Mouse (Mus musculus): ENCODE results near the gene Gnl1. TPM values are rescaled to one million over a fixed set of nuclear protein-coding genes. Genes with fewer than 3 reads are reported as not detected.
"Not testable (repeated sequence)": the region's sequence is repeated elsewhere in the genome, so short reads cannot be mapped to it uniquely, and the experiment has no call there.

Gnl1 gene
- polyA plus RNA-seq, 1 experiment from 2014 or later: 31.3 TPM

- H3K27ac ChIP-seq (replicated peaks; ENCODE audit: low read depth, low read length); H3K4me1 ChIP-seq (ENCODE audit: control insufficient read depth, insufficient read depth, low read length); H3K4me3 ChIP-seq (ENCODE audit: low read depth, low read length); H3K9ac ChIP-seq (replicated peaks; ENCODE audit: low read length); H3K27me3 ChIP-seq (ENCODE audit: control insufficient read depth, insufficient read depth, low read length); ATAC-seq (replicated peaks; ENCODE audit: insufficient number of reproducible peaks, low FRiP score, low TSS enrichment, low read depth); H3K9me3 ChIP-seq (replicated peaks; ENCODE audit: control insufficient read depth, low read length); DNase-seq (ENCODE audit: low spot score); H3K36me3 ChIP-seq (replicated peaks; ENCODE audit: control insufficient read depth, insufficient read depth, low read depth, low read length): not testable (repeated sequence)
- peak overlapping the region; percentile 62; the same call in 1 of the 2 replicates for H3K4me2 ChIP-seq (ENCODE audit: low read depth, low read length)
- WGBS: 52% methylated on average over 8 of the region's 8 CpGs
Measured at GRCm38 (mm10) chr17:36030703-36031582, 51.3 kb downstream of the Gnl1 start.

GRCm38 (mm10) chr17:36031583-36032331, 52.1 kb downstream of the Gnl1 start:
- not testable (repeated sequence) for H3K27ac ChIP-seq (replicated peaks; ENCODE audit: low read depth, low read length)

GRCm38 (mm10) chr17:36032351-36032875, 52.8 kb downstream of the Gnl1 start, which contains the start of gene H2-T23:
H2-T23 (minus strand) TSS chr17:36032855.
- WGBS: 5% methylated on average over 25 of the region's 25 CpGs
- peak; percentile 51; the same call in 1 of the 2 replicates for ATAC-seq (replicated peaks; ENCODE audit: insufficient number of reproducible peaks, low FRiP score, low TSS enrichment, low read depth)

More at GRCm38 (mm10) chr17:36031583-36032331, 52.1 kb downstream of the Gnl1 start:
- not testable (repeated sequence) for H3K9me3 ChIP-seq (replicated peaks; ENCODE audit: control insufficient read depth, low read length); H3K27me3 ChIP-seq (ENCODE audit: control insufficient read depth, insufficient read depth, low read length); H3K4me1 ChIP-seq (ENCODE audit: control insufficient read depth, insufficient read depth, low read length); DNase-seq (ENCODE audit: low spot score); H3K36me3 ChIP-seq (replicated peaks; ENCODE audit: control insufficient read depth, insufficient read depth, low read depth, low read length); ATAC-seq (replicated peaks; ENCODE audit: insufficient number of reproducible peaks, low FRiP score, low TSS enrichment, low read depth)
- Histone ChIP-seq H3K9ac (replicated peaks; ENCODE audit: low read length) (peak overlapping the region; percentile 37), H3K4me3 (ENCODE audit: low read depth, low read length) (peak overlapping the region; percentile 40), H3K4me2 (ENCODE audit: low read depth, low read length) (peak overlapping the region; percentile 62)
- WGBS: 2% methylated on average over 40 of the region's 40 CpGs

GRCm38 (mm10) chr17:36034524-36034923, 54.9 kb downstream of the Gnl1 start:
- not testable (repeated sequence) for H3K27ac ChIP-seq (replicated peaks; ENCODE audit: low read depth, low read length); H3K36me3 ChIP-seq (replicated peaks; ENCODE audit: control insufficient read depth, insufficient read depth, low read depth, low read length); ATAC-seq (replicated peaks; ENCODE audit: insufficient number of reproducible peaks, low FRiP score, low TSS enrichment, low read depth); H3K4me2 ChIP-seq (ENCODE audit: low read depth, low read length); H3K4me1 ChIP-seq (ENCODE audit: control insufficient read depth, insufficient read depth, low read length); H3K9ac ChIP-seq (replicated peaks; ENCODE audit: low read length); H3K9me3 ChIP-seq (replicated peaks; ENCODE audit: control insufficient read depth, low read length); H3K27me3 ChIP-seq (ENCODE audit: control insufficient read depth, insufficient read depth, low read length); DNase-seq (ENCODE audit: low spot score); H3K4me3 ChIP-seq (ENCODE audit: low read depth, low read length)
- WGBS: 63% methylated on average over 3 of the region's 3 CpGs

More at GRCm38 (mm10) chr17:36032351-36032875, 52.8 kb downstream of the Gnl1 start, which contains the start of gene H2-T23:
- not testable (repeated sequence) for H3K36me3 ChIP-seq (replicated peaks; ENCODE audit: control insufficient read depth, insufficient read depth, low read depth, low read length); H3K27ac ChIP-seq (replicated peaks; ENCODE audit: low read depth, low read length); H3K27me3 ChIP-seq (ENCODE audit: control insufficient read depth, insufficient read depth, low read length); H3K4me1 ChIP-seq (ENCODE audit: control insufficient read depth, insufficient read depth, low read length); H3K9me3 ChIP-seq (replicated peaks; ENCODE audit: control insufficient read depth, low read length)
- peak within 1 kb of the TSS; percentile 62 for H3K4me2 ChIP-seq (ENCODE audit: low read depth, low read length)
- H3K9ac ChIP-seq (replicated peaks; ENCODE audit: low read length): peak within 1 kb of the TSS; percentile 37
- peak within 1 kb of the TSS; percentile 40 for H3K4me3 ChIP-seq (ENCODE audit: low read depth, low read length)
- peak; percentile 61 for DNase-seq (ENCODE audit: low spot score)

GRCm38 (mm10) chr17:36035010-36035638, 55.5 kb downstream of the Gnl1 start:
- H3K4me3 ChIP-seq (ENCODE audit: low read depth, low read length); H3K4me1 ChIP-seq (ENCODE audit: control insufficient read depth, insufficient read depth, low read length); H3K36me3 ChIP-seq (replicated peaks; ENCODE audit: control insufficient read depth, insufficient read depth, low read depth, low read length); H3K9ac ChIP-seq (replicated peaks; ENCODE audit: low read length); H3K9me3 ChIP-seq (replicated peaks; ENCODE audit: control insufficient read depth, low read length); H3K27me3 ChIP-seq (ENCODE audit: control insufficient read depth, insufficient read depth, low read length); H3K4me2 ChIP-seq (ENCODE audit: low read depth, low read length); H3K27ac ChIP-seq (replicated peaks; ENCODE audit: low read depth, low read length); ATAC-seq (replicated peaks; ENCODE audit: insufficient number of reproducible peaks, low FRiP score, low TSS enrichment, low read depth): not testable (repeated sequence)
- peak; percentile 55 for DNase-seq (ENCODE audit: low spot score)
- 33% methylated on average over 3 of the region's 3 CpGs for WGBS

- not testable (repeated sequence) for H3K4me3 ChIP-seq (ENCODE audit: low read depth, low read length); DNase-seq (ENCODE audit: low spot score); H3K9ac ChIP-seq (replicated peaks; ENCODE audit: low read length); H3K4me1 ChIP-seq (ENCODE audit: control insufficient read depth, insufficient read depth, low read length); H3K4me2 ChIP-seq (ENCODE audit: low read depth, low read length); H3K36me3 ChIP-seq (replicated peaks; ENCODE audit: control insufficient read depth, insufficient read depth, low read depth, low read length); H3K27ac ChIP-seq (replicated peaks; ENCODE audit: low read depth, low read length); ATAC-seq (replicated peaks; ENCODE audit: insufficient number of reproducible peaks, low FRiP score, low TSS enrichment, low read depth); H3K27me3 ChIP-seq (ENCODE audit: control insufficient read depth, insufficient read depth, low read length); H3K9me3 ChIP-seq (replicated peaks; ENCODE audit: control insufficient read depth, low read length)
- 86% methylated on average over 13 of the region's 13 CpGs for WGBS
Measured at GRCm38 (mm10) chr17:36036126-36036525, 56.5 kb downstream of the Gnl1 start.
